Mouse (Mus musculus): Measurements from ENCODE around the gene Ap5z1.

GRCm38 (mm10) chr5:142431811-142432434 lies 31.8 kb upstream of the Ap5z1 start:
- TF ChIP-seq FLI1 (IDR thresholded peaks at IDR 0.05; ENCODE audit: low read length): no peak
- TF ChIP-seq GATA1 (IDR thresholded peaks at IDR 0.05; ENCODE audit: borderline replicate concordance, low read length): no peak
